Mouse (Mus musculus): ENCODE results near the gene Gm3625. TPM values are rescaled to one million over a fixed set of nuclear protein-coding genes. Genes with fewer than 3 reads are reported as not detected.
A peak's percentile ranks its signal among the peaks of the same experiment; 100 is the strongest.

Gene Gm3625
- total and polyA plus RNA-seq, 3 experiments: not detected

GRCm38 (mm10) chr12:4574065-4574464 is 18.7 kb downstream of the Gm3625 start:
- no peak overlapping the region for H3K4me3 ChIP-seq (ENCODE audit: control insufficient read depth in 1 of 2, insufficient read depth in 1 of 2, low read depth in 2 of 2, low read length in 2 of 2)
- no peak for TF ChIP-seq USF2 (IDR thresholded peaks at IDR 0.05; ENCODE audit: borderline replicate concordance in 1 of 2, insufficient read depth in 1 of 2, low read depth in 1 of 2, low read length in 2 of 2)
- no peak for TF ChIP-seq ZNF384 (IDR thresholded peaks at IDR 0.05; ENCODE audit: low read depth, low read length)
- no peak for TF ChIP-seq TCF12 (IDR thresholded peaks at IDR 0.05; ENCODE audit: low read depth, low read length)
- TF ChIP-seq GABPA (IDR thresholded peaks at IDR 0.05; ENCODE audit: low read depth, low read length): no peak
- no peak for TF ChIP-seq TBP (IDR thresholded peaks at IDR 0.05; ENCODE audit: low read depth, low read length)
- no peak for TF ChIP-seq NELFE (IDR thresholded peaks at IDR 0.05; ENCODE audit: low read depth, low read length)
- no peak for TF ChIP-seq POLR2A (IDR thresholded peaks at IDR 0.05; ENCODE audit: control insufficient read depth in 1 of 2, insufficient read depth in 1 of 2, low read depth in 1 of 2, low read length in 2 of 2, poor library complexity in 1 of 2)
- no peak for TF ChIP-seq MXI1 (IDR thresholded peaks at IDR 0.05; ENCODE audit: low read depth, low read length)
- TF ChIP-seq E2F4 (IDR thresholded peaks at IDR 0.05; ENCODE audit: borderline replicate concordance, low read depth, low read length): no peak
- TF ChIP-seq BHLHE40 (IDR thresholded peaks at IDR 0.05; ENCODE audit: borderline replicate concordance, low read depth, low read length): no peak
- no peak for TF ChIP-seq CHD1 (IDR thresholded peaks at IDR 0.05; ENCODE audit: low read depth, low read length)
- TF ChIP-seq KAT2A (conservative IDR thresholded peaks at IDR 0.05; ENCODE audit: low read depth, low read length): no peak
- TF ChIP-seq MAX (IDR thresholded peaks at IDR 0.05; ENCODE audit: low read length): no peak
- TF ChIP-seq CHD2 (IDR thresholded peaks at IDR 0.05; ENCODE audit: low read length): no peak
- TF ChIP-seq USF1 (IDR thresholded peaks at IDR 0.05; ENCODE audit: low read depth, low read length): no peak
- H3K27me3 ChIP-seq (ENCODE audit: control insufficient read depth in 1 of 2, insufficient read depth in 2 of 2, low read length in 2 of 2): no peaks in the 10 kb centered on the region
- H3K9ac ChIP-seq (ENCODE audit: control insufficient read depth, low read depth, low read length, poor library complexity, severe bottlenecking): no peak overlapping the region
- H3K36me3 ChIP-seq (ENCODE audit: control insufficient read depth in 1 of 2, insufficient read depth in 2 of 2, low read length in 2 of 2): peaks cover 0 to 2% of the 10 kb centered on the region in 2 experiments; a peak in 2 of 4 replicates
- H3K4me1 ChIP-seq (ENCODE audit: control insufficient read depth in 1 of 2, insufficient read depth in 2 of 2, low read length in 2 of 2): no peaks in the 10 kb centered on the region; a peak in 2 of 4 replicates
- no peaks in the 10 kb centered on the region for H3K79me2 ChIP-seq (ENCODE audit: control insufficient read depth, insufficient read depth, low read length, poor library complexity)
- no peak for DNase-seq (ENCODE audit: low read depth, low spot score)
- no peak overlapping the region for H3K27ac ChIP-seq (ENCODE audit: control insufficient read depth, low read depth, low read length)
- H3K9me3 ChIP-seq (replicated peaks; ENCODE audit: insufficient read depth, low read length): no peaks in the 10 kb centered on the region

GRCm38 (mm10) chr12:4571864-4572263 is 20.9 kb downstream of the Gm3625 start:
- TF ChIP-seq E2F4 (IDR thresholded peaks at IDR 0.05; ENCODE audit: borderline replicate concordance, low read depth, low read length) (no peak), SIN3A (IDR thresholded peaks at IDR 0.05; ENCODE audit: low read length) (peak; percentile 63; the same call in 1 of the 2 replicates), MAZ (IDR thresholded peaks at IDR 0.05; ENCODE audit: low read depth, low read length) (0 out of 2 replicates have a peak, but pooled peaks have one; percentile 49), TBP (IDR thresholded peaks at IDR 0.05; ENCODE audit: low read depth, low read length) (no peak), MYB (IDR thresholded peaks at IDR 0.05; ENCODE audit: low read depth, low read length) (no peak), POLR2A (IDR thresholded peaks at IDR 0.05; ENCODE audit: control insufficient read depth in 1 of 2, insufficient read depth in 1 of 2, low read depth in 1 of 2, low read length in 2 of 2, poor library complexity in 1 of 2) (no peak), RAD21 (IDR thresholded peaks at IDR 0.05; ENCODE audit: low read depth, low read length) (peak; percentile 99), CTCF (IDR thresholded peaks at IDR 0.05 in 2 of 3, conservative IDR thresholded peaks at IDR 0.05 in 1 of 3; ENCODE audit: control insufficient read depth in 1 of 3, insufficient read depth in 1 of 3, low read depth in 2 of 3, low read length in 3 of 3, poor library complexity in 1 of 3, severe bottlenecking in 1 of 3) (peak; percentile 67 to 96 (median 69)), ZC3H11A (IDR thresholded peaks at IDR 0.05; ENCODE audit: low read depth, low read length) (peak; percentile 89), SMC3 (IDR thresholded peaks at IDR 0.05; ENCODE audit: low read depth, low read length) (peak; percentile 83), POLR2AphosphoS5 (IDR thresholded peaks at IDR 0.05; ENCODE audit: borderline replicate concordance, low read depth, low read length) (no peak), GABPA (IDR thresholded peaks at IDR 0.05; ENCODE audit: low read depth, low read length) (no peak), POLR2AphosphoS2 (IDR thresholded peaks at IDR 0.05; ENCODE audit: low read length) (no peak), ZNF384 (IDR thresholded peaks at IDR 0.05; ENCODE audit: low read depth, low read length) (peak; percentile 99), EP300 (IDR thresholded peaks at IDR 0.05; ENCODE audit: low read depth in 1 of 2, low read length in 2 of 2) (no peak), ELF1 (IDR thresholded peaks at IDR 0.05; ENCODE audit: low read depth, low read length) (0 out of 2 replicates have a peak, but pooled peaks have one; percentile 6), GATA1 (IDR thresholded peaks at IDR 0.05; ENCODE audit: low read depth, low read length) (0 out of 2 replicates have a peak, but pooled peaks have one; percentile 9), MXI1 (IDR thresholded peaks at IDR 0.05; ENCODE audit: low read depth, low read length) (peak; percentile 22; the same call in 1 of the 2 replicates), TAL1 (IDR thresholded peaks at IDR 0.05; ENCODE audit: low read length) (no peak)
- H3K9ac ChIP-seq (ENCODE audit: control insufficient read depth, low read depth, low read length, poor library complexity, severe bottlenecking): peak overlapping the region; percentile 53; the same call in 1 of the 2 replicates
- peaks cover 0 to 2% of the 10 kb centered on the region in 2 experiments; a peak in 2 of 4 replicates for H3K36me3 ChIP-seq (ENCODE audit: control insufficient read depth in 1 of 2, insufficient read depth in 2 of 2, low read length in 2 of 2)
- no peaks in the 10 kb centered on the region for H3K9me3 ChIP-seq (replicated peaks; ENCODE audit: insufficient read depth, low read length)
- peak; percentile 93 for DNase-seq (ENCODE audit: low read depth, low spot score)
- peak overlapping the region; percentile 30 to 40; a peak in 2 of 4 replicates for H3K4me3 ChIP-seq (ENCODE audit: control insufficient read depth in 1 of 2, insufficient read depth in 1 of 2, low read depth in 2 of 2, low read length in 2 of 2)
- H3K79me2 ChIP-seq (ENCODE audit: control insufficient read depth, insufficient read depth, low read length, poor library complexity): no peaks in the 10 kb centered on the region
- H3K27me3 ChIP-seq (ENCODE audit: control insufficient read depth in 1 of 2, insufficient read depth in 2 of 2, low read length in 2 of 2): no peaks in the 10 kb centered on the region
- H3K4me1 ChIP-seq (ENCODE audit: control insufficient read depth in 1 of 2, insufficient read depth in 2 of 2, low read length in 2 of 2): no peaks in the 10 kb centered on the region; a peak in 2 of 4 replicates
- no peak overlapping the region for H3K27ac ChIP-seq (ENCODE audit: control insufficient read depth, low read depth, low read length)

Data from MEL (cell line).